Mouse (Mus musculus) MEL (cell line): ENCODE measurements around the gene Tesk1. TPM values are rescaled to one million over a fixed set of nuclear protein-coding genes. Genes with fewer than 3 reads are reported as not detected.
A peak's percentile ranks its signal among the peaks of the same experiment; 100 is the strongest.

Source experiments
- DNase-seq: peaks from one replicate; pipeline ENCODE4 v3.0.0; 2011; ENCODE audit warnings: low read depth, low spot score
- H3K27ac ChIP-seq: 2 replicates; pipeline ENCODE4 v1.5.1; 2012; ENCODE audit warnings: low read depth, mild to moderate bottlenecking, control low read depth, low read length, moderate library complexity; ENCODE audit not compliant: control insufficient read depth
- H3K27me3 ChIP-seq, 2 experiments: fragments of 150-350 bp in 1 of 2; sonication (generic) in 1 of 2; 2 replicates each; pipeline ENCODE4 v1.6.1; 2012; ENCODE audit warnings: low read length in 2 of 2, mild to moderate bottlenecking in 2 of 2, improper control_type of control experiment in 1 of 2, moderate library complexity in 1 of 2; ENCODE audit not compliant: insufficient read depth in 2 of 2, control insufficient read depth in 1 of 2
- H3K36me3 ChIP-seq, 2 experiments: 2 replicates each; pipeline ENCODE4 v1.6.1; 2012 to 2014; ENCODE audit warnings: low read length in 2 of 2, improper control_type of control experiment in 1 of 2, inconsistent platforms in 1 of 2, mild to moderate bottlenecking in 1 of 2; ENCODE audit not compliant: insufficient read depth in 2 of 2, control insufficient read depth in 1 of 2
- H3K4me1 ChIP-seq, 2 experiments: fragments of 150-350 bp in 1 of 2; sonication (generic) in 1 of 2; 2 replicates each; pipeline ENCODE4 v1.6.1; 2012; ENCODE audit warnings: low read length in 2 of 2, improper control_type of control experiment in 1 of 2, mild to moderate bottlenecking in 1 of 2; ENCODE audit not compliant: insufficient read depth in 2 of 2, control insufficient read depth in 1 of 2
- H3K4me3 ChIP-seq, 2 experiments: fragments of 150-350 bp in 1 of 2; sonication (generic) in 1 of 2; 2 replicates each; pipeline ENCODE4 v1.5.1; 2012; ENCODE audit warnings: low read depth in 2 of 2, low read length in 2 of 2, mild to moderate bottlenecking in 2 of 2, moderate library complexity in 2 of 2, control low read depth in 1 of 2, improper control_type of control experiment in 1 of 2; ENCODE audit not compliant: control insufficient read depth in 1 of 2, insufficient read depth in 1 of 2
- H3K79me2 ChIP-seq: 2 replicates; pipeline ENCODE4 v1.6.1; 2012; ENCODE audit warnings: mild to moderate bottlenecking, low read length, moderate library complexity; ENCODE audit not compliant: control insufficient read depth, poor library complexity, insufficient read depth
- H3K9ac ChIP-seq: 2 replicates; pipeline ENCODE4 v1.6.1; 2012; ENCODE audit warnings: low read depth, mild to moderate bottlenecking, control low read depth, low read length, moderate library complexity; ENCODE audit not compliant: control insufficient read depth, poor library complexity, severe bottlenecking
- H3K9me3 ChIP-seq: fragments of 150-350 bp; sonication (generic); replicated peaks from 2 replicates; pipeline ENCODE4 v1.6.1; 2012; ENCODE audit warnings: mild to moderate bottlenecking, low read length, improper control_type of control experiment, moderate library complexity; ENCODE audit not compliant: insufficient read depth
- CTCF ChIP-seq, 3 experiments: IDR thresholded peaks in 2 of 3; conservative IDR thresholded peaks in 1 of 3; 2 replicates each; pipeline ENCODE4 v1.5.1; 2011 to 2012; ENCODE audit warnings: low read length in 3 of 3, low read depth in 2 of 3, mild to moderate bottlenecking in 2 of 3, improper control_type of control experiment in 1 of 3, inconsistent platforms in 1 of 3, mixed read lengths in 1 of 3, moderate library complexity in 1 of 3; ENCODE audit not compliant: control insufficient read depth in 1 of 3, insufficient read depth in 1 of 3, poor library complexity in 1 of 3, severe bottlenecking in 1 of 3
- GATA1 ChIP-seq: IDR thresholded peaks from 2 replicates; pipeline ENCODE4 v1.6.1; 2011; ENCODE audit warnings: low read depth, low read length, improper control_type of control experiment
- HCFC1 ChIP-seq: IDR thresholded peaks from 2 replicates; pipeline ENCODE4 v1.6.1; 2012; ENCODE audit warnings: low read depth, mild to moderate bottlenecking, inconsistent platforms, low read length, improper control_type of control experiment, moderate library complexity
- KAT2A ChIP-seq: conservative IDR thresholded peaks from 2 replicates; pipeline ENCODE4 v1.6.1; 2012; ENCODE audit warnings: low read depth, low read length, improper control_type of control experiment, inconsistent platforms
- MAFK ChIP-seq: IDR thresholded peaks from 2 replicates; pipeline ENCODE4 v1.6.1; 2011; ENCODE audit warnings: low read depth, mild to moderate bottlenecking, low read length, improper control_type of control experiment, borderline replicate concordance
- MAX ChIP-seq: IDR thresholded peaks from 2 replicates; pipeline ENCODE4 v1.6.1; 2011; ENCODE audit warnings: low read length, improper control_type of control experiment
- MAZ ChIP-seq: IDR thresholded peaks from 2 replicates; pipeline ENCODE4 v1.6.1; 2012; ENCODE audit warnings: low read depth, mild to moderate bottlenecking, inconsistent platforms, low read length, improper control_type of control experiment
- MYB ChIP-seq: IDR thresholded peaks from 2 replicates; pipeline ENCODE4 v1.6.1; 2011; ENCODE audit warnings: mild to moderate bottlenecking, low read depth, low read length, improper control_type of control experiment
- MYC ChIP-seq: IDR thresholded peaks from 2 replicates; pipeline ENCODE4 v1.6.1; 2011; ENCODE audit warnings: low read depth, mild to moderate bottlenecking, low read length, improper control_type of control experiment, moderate library complexity
- NELFE ChIP-seq: IDR thresholded peaks from 2 replicates; pipeline ENCODE4 v1.6.1; 2011; ENCODE audit warnings: low read depth, low read length, improper control_type of control experiment
- NRF1 ChIP-seq: IDR thresholded peaks from 2 replicates; pipeline ENCODE4 v1.6.1; 2014; ENCODE audit warnings: low read depth, mild to moderate bottlenecking, inconsistent platforms, low read length, improper control_type of control experiment, moderate library complexity; ENCODE audit not compliant: poor library complexity, insufficient read depth, severe bottlenecking
- POLR2A ChIP-seq, 2 experiments: IDR thresholded peaks; 2 replicates each; pipeline ENCODE4 v1.6.1; 2011 to 2012; ENCODE audit warnings: low read length in 2 of 2, mild to moderate bottlenecking in 2 of 2, control low read depth in 1 of 2, improper control_type of control experiment in 1 of 2, low read depth in 1 of 2, moderate library complexity in 1 of 2; ENCODE audit not compliant: control insufficient read depth in 1 of 2, insufficient read depth in 1 of 2, poor library complexity in 1 of 2
- POLR2AphosphoS2 ChIP-seq: IDR thresholded peaks from 2 replicates; pipeline ENCODE4 v1.6.1; 2011; ENCODE audit warnings: low read length, improper control_type of control experiment
- POLR2AphosphoS5 ChIP-seq: IDR thresholded peaks from 2 replicates; pipeline ENCODE4 v1.6.1; 2012; ENCODE audit warnings: low read depth, borderline replicate concordance, mild to moderate bottlenecking, inconsistent platforms, low read length, moderate library complexity, mixed read lengths
- SIN3A ChIP-seq: IDR thresholded peaks from 2 replicates; pipeline ENCODE4 v1.6.1; 2012; ENCODE audit warnings: low read length, improper control_type of control experiment, inconsistent platforms
- SMC3 ChIP-seq: IDR thresholded peaks from 2 replicates; pipeline ENCODE4 v1.6.1; 2011; ENCODE audit warnings: low read depth, low read length, improper control_type of control experiment
- TBP ChIP-seq: IDR thresholded peaks from 2 replicates; pipeline ENCODE4 v1.8.0; 2011; ENCODE audit warnings: low read depth, low read length, improper control_type of control experiment
- TCF12 ChIP-seq: IDR thresholded peaks from 2 replicates; pipeline ENCODE4 v1.6.1; 2014; ENCODE audit warnings: low read depth, mild to moderate bottlenecking, inconsistent platforms, low read length, improper control_type of control experiment, moderate library complexity
- UBTF ChIP-seq: IDR thresholded peaks from 2 replicates; pipeline ENCODE4 v1.6.1; 2012; ENCODE audit warnings: low read depth, mild to moderate bottlenecking, inconsistent platforms, low read length, improper control_type of control experiment, moderate library complexity, borderline replicate concordance; ENCODE audit not compliant: insufficient read depth
- USF1 ChIP-seq: IDR thresholded peaks from 2 replicates; pipeline ENCODE4 v1.6.1; 2014; ENCODE audit warnings: low read depth, mild to moderate bottlenecking, inconsistent platforms, low read length, improper control_type of control experiment, moderate library complexity
- ZKSCAN1 ChIP-seq: IDR thresholded peaks from 2 replicates; pipeline ENCODE4 v1.6.1; 2012; ENCODE audit warnings: low read depth, mild to moderate bottlenecking, inconsistent platforms, low read length, improper control_type of control experiment, moderate library complexity
- ZMIZ1 ChIP-seq: IDR thresholded peaks from 2 replicates; pipeline ENCODE4 v1.6.1; 2012; ENCODE audit warnings: low read depth, mild to moderate bottlenecking, inconsistent platforms, low read length, improper control_type of control experiment, moderate library complexity
- polyA plus RNA-seq, 2 experiments: library from polyadenylated mRNA; stranded (reverse) in 1 of 2; unstranded in 1 of 2; fragments of >175 nt in 1 of 2; fragments of >200 nt in 1 of 2; gene quantifications; 2 replicates each; pipeline versions ENCODE4 v1.2.1 to v1.2.4; 2012; ENCODE audit warnings: low replicate concordance in 2 of 2, low read depth in 1 of 2; ENCODE audit not compliant: insufficient read length in 2 of 2, insufficient read depth in 1 of 2, missing spikeins in 1 of 2
- total RNA-seq: library from RNA; depleted of rRNA; stranded (reverse); fragments of 300-350 nt; gene quantifications from 2 replicates; pipeline ENCODE4 v1.2.3, GENCODE M21; 2012

The Tesk1 gene
- total and polyA plus RNA-seq, 3 experiments = 9.1 to 24.6 TPM; not detected in 1

DNA sequence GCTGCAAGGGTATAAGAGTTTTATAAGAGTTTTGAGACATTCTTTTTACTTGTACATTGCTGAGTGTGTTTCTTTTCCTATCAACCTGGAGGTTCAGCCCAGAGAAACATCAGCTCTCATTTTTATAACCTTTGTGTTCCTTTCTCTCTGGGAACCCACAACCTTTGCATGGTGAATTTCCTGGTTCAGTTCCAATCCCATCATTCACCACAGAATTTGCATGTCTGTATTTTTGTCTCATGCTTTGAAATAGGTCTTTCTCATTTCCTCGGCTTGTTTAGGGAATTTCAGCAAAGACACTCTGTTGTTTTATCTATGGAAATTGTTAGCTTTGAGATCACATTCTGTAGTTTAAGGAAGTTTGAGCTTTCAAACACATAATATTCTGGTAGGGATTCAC, 31.9 kb downstream of the Tesk1 start:
- TF ChIP-seq HCFC1 (no peak), MYB (no peak), NRF1 (no peak), MAX (no peak), ZKSCAN1 (no peak)
- no peaks in the 10 kb centered on the region for H3K9me3 ChIP-seq
- no peak for DNase-seq
- H3K36me3 ChIP-seq = no peaks in the 10 kb centered on the region
- H3K27ac ChIP-seq = no peak overlapping the region
- H3K79me2 ChIP-seq = no peaks in the 10 kb centered on the region
- no peaks in the 10 kb centered on the region for H3K27me3 ChIP-seq
- H3K4me1 ChIP-seq = peaks cover 0 to 4% of the 10 kb centered on the region in 2 experiments; a peak in 2 of 4 replicates
- no peak overlapping the region for H3K4me3 ChIP-seq
- H3K9ac ChIP-seq = no peak overlapping the region

DNA sequence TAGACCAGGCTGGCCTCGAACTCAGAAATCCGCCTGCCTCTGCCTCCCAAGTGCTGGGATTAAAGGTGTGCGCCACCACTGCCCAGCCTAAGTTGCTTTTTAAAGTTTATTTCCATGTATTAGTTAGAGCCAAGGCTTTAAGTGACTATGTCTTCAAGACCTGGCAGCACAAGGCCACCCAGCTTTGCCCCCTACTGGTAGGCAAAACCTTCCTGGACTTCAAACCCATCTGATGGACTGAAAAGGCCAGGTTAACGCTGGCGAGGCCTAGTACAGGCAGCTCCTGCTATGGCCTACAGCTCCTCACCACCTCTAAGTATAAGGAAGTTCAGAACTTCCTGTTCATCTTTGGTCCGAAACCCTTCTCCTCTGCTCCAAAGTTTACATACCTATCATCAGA, 34.9 kb downstream of the Tesk1 start:
- H3K27me3 ChIP-seq = no peaks in the 10 kb centered on the region
- no peak overlapping the region for H3K9ac ChIP-seq
- no peak overlapping the region for H3K4me3 ChIP-seq
- peaks cover 0 to 6% of the 10 kb centered on the region in 2 experiments; a peak in 2 of 4 replicates for H3K4me1 ChIP-seq
- no peaks in the 10 kb centered on the region for H3K9me3 ChIP-seq
- H3K27ac ChIP-seq = no peak overlapping the region
- H3K36me3 ChIP-seq = peaks cover 0 to 1% of the 10 kb centered on the region in 2 experiments; a peak in 1 of 4 replicates
- TF ChIP-seq MAFK = no peak
- peak in 2 of 3 experiments; percentile 31 to 42; a peak in 5 of 6 replicates for TF ChIP-seq CTCF (IDR thresholded peaks at IDR 0.05 in 2 of 3, conservative IDR thresholded peaks at IDR 0.05 in 1 of 3; ENCODE audit: control insufficient read depth in 1 of 3, insufficient read depth in 1 of 3, low read depth in 2 of 3, low read length in 3 of 3, poor library complexity in 1 of 3, severe bottlenecking in 1 of 3)
- TF ChIP-seq SMC3 = 0 out of 2 replicates have a peak, but pooled peaks have one; percentile 27
- no peaks in the 10 kb centered on the region for H3K79me2 ChIP-seq
- peak; percentile 47 for DNase-seq

DNA sequence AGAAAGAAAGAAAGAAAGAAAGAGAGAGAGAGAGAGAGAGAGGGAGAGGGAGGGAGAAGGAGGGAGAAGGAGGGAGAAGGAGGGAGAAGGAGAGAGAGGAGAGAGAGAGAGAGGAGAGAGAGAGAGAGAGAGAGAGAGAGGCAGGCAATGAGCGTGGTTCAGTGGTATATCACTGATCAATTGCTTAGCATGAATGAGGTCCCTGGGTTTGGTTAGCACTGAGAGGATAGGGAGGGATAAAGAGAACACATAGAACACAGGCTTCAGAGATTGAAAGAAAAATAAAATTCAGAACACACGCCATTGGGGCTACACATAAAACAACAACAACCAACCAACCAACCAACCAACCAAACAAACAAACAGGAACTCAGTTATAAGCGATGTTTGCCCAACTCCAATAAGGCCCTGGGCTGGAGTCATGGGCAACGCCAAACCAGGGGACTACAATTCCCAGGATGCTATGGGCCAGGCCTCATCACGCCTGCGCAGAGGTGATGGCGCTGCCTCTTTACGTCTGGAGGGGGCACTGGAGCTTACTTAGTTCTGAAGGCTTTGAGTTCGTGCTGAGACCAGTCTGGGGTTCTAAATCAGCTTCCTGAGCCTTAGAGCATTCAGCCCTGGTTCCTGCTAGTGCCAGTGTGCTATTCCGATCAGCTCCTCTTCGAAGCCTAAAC, 36.3 kb downstream of the Tesk1 start:
- peak; percentile 97 for DNase-seq
- TF ChIP-seq NELFE (peak; percentile 82), TCF12 (peak; percentile 44; the same call in 1 of the 2 replicates), NRF1 (peak; percentile 90), MAZ (peak; percentile 85), CTCF (IDR thresholded peaks at IDR 0.05 in 2 of 3, conservative IDR thresholded peaks at IDR 0.05 in 1 of 3; ENCODE audit: control insufficient read depth in 1 of 3, insufficient read depth in 1 of 3, low read depth in 2 of 3, low read length in 3 of 3, poor library complexity in 1 of 3, severe bottlenecking in 1 of 3) (peak; percentile 41 to 60 (median 51)), MYB (no peak), SMC3 (peak; percentile 20; the same call in 1 of the 2 replicates), SIN3A (peak; percentile 40; the same call in 1 of the 2 replicates), USF1 (no peak), HCFC1 (peak; percentile 96), POLR2AphosphoS5 (no peak), ZMIZ1 (peak; percentile 62; the same call in 1 of the 2 replicates), POLR2A (IDR thresholded peaks at IDR 0.05; ENCODE audit: control insufficient read depth in 1 of 2, insufficient read depth in 1 of 2, low read depth in 1 of 2, low read length in 2 of 2, poor library complexity in 1 of 2) (peak in 1 of 2 experiments; percentile 83; a peak in 2 of 4 replicates), POLR2AphosphoS2 (peak; percentile 78; the same call in 1 of the 2 replicates), UBTF (no peak), KAT2A (peak; percentile 83; the same call in 1 of the 2 replicates), MYC (peak; percentile 9; the same call in 1 of the 2 replicates), TBP (peak; percentile 61; the same call in 1 of the 2 replicates), GATA1 (no peak)
- Histone ChIP-seq H3K36me3 (peaks cover 0 to 11% of the 10 kb centered on the region in 2 experiments; a peak in 2 of 4 replicates), H3K79me2 (no peaks in the 10 kb centered on the region), H3K27me3 (no peaks in the 10 kb centered on the region), H3K27ac (peak overlapping the region; percentile 82), H3K4me3 (peak overlapping the region; percentile 62 to 82), H3K9me3 (no peaks in the 10 kb centered on the region), H3K4me1 (peaks cover 0 to 17% of the 10 kb centered on the region in 2 experiments; a peak in 2 of 4 replicates), H3K9ac (peak overlapping the region; percentile 45)
